Mouse (Mus musculus) liver, embryonic 14.5 days (tissue): ENCODE results near the gene Rmi1. TPM values are rescaled to one million over a fixed set of nuclear protein-coding genes. Genes with fewer than 3 reads are reported as not detected.

Experiments
- ATAC-seq: fragments of 200-750 bp; cut with Nextera tagmentation; 2 replicates; pipeline ENCODE4 v1.8.0; 2017; ENCODE audit warnings: moderate number of reproducible peaks, mild to moderate bottlenecking, moderate library complexity; ENCODE audit not compliant: insufficient read depth
- DNase-seq, 3 experiments: peaks; one replicate each; pipeline ENCODE4 v3.0.0-alpha.2; 2012 to 2013; ENCODE audit warnings: low read depth in 3 of 3, low spot score in 3 of 3
- H3K27ac ChIP-seq: fragments of 300-500 bp; sonication (generic); 2 replicates; pipeline ENCODE4 v1.5.1; 2014; ENCODE audit warnings: moderate library complexity, mild to moderate bottlenecking, control low read depth, inconsistent platforms
- H3K27me3 ChIP-seq: fragments of 300-500 bp; sonication (generic); 2 replicates; pipeline ENCODE4 v1.6.1; 2014; ENCODE audit warnings: mild to moderate bottlenecking, low read length, moderate library complexity; ENCODE audit not compliant: control insufficient read depth, insufficient read depth
- H3K36me3 ChIP-seq: fragments of 300-500 bp; sonication (generic); replicated peaks from 2 replicates; pipeline ENCODE4 v1.6.1; 2014; ENCODE audit warnings: low read depth; ENCODE audit not compliant: control insufficient read depth, insufficient read depth
- H3K4me1 ChIP-seq, 2 experiments: fragments of 200-500 bp in 1 of 2; fragments of 300-500 bp in 1 of 2; sonication (generic) in 1 of 2; replicated peaks; 2 replicates each; pipeline ENCODE4 v1.6.1; 2012 to 2014; ENCODE audit warnings: antibody characterized with exemption in 1 of 2, inconsistent platforms in 1 of 2, low read length in 1 of 2; ENCODE audit not compliant: control insufficient read depth in 2 of 2, insufficient read depth in 2 of 2
- H3K4me2 ChIP-seq: fragments of 300-500 bp; sonication (generic); 2 replicates; pipeline ENCODE4 v1.6.1; 2014; ENCODE audit warnings: low read depth, mild to moderate bottlenecking, control low read depth, moderate library complexity
- H3K4me3 ChIP-seq, 2 experiments: fragments of 200-500 bp in 1 of 2; fragments of 300-500 bp in 1 of 2; sonication (generic) in 1 of 2; 2 replicates each; pipeline ENCODE4 v1.5.1; 2012 to 2014; ENCODE audit warnings: low read depth in 2 of 2, low read length in 2 of 2, mild to moderate bottlenecking in 2 of 2, control low read depth in 1 of 2, inconsistent platforms in 1 of 2, moderate library complexity in 1 of 2; ENCODE audit not compliant: insufficient read depth in 1 of 2
- H3K9ac ChIP-seq: fragments of 300-500 bp; sonication (generic); replicated peaks from 2 replicates; pipeline ENCODE4 v1.6.1; 2014; ENCODE audit warnings: mild to moderate bottlenecking, control low read depth, moderate library complexity
- H3K9me3 ChIP-seq: fragments of 300-500 bp; sonication (generic); 2 replicates; pipeline ENCODE4 v1.6.1; 2016; ENCODE audit warnings: low read length, mixed read lengths; ENCODE audit not compliant: control insufficient read depth
- CTCF ChIP-seq: IDR thresholded peaks from 2 replicates; pipeline ENCODE4 v1.5.1; 2016; ENCODE audit warnings: antibody characterized with exemption, low read depth, control low read depth
- EP300 ChIP-seq: IDR thresholded peaks from 2 replicates; pipeline ENCODE4 v1.6.1; 2016; ENCODE audit warnings: antibody characterized with exemption, low read depth
- WGBS: fragments of 180-500 bp; shearing (Covaris S2); extraction: QIAGEN DNeasy Blood & Tissue Kit; methylation state at CpG from one replicate; pipeline ENCODE4 v1.1.7; 2014; ENCODE audit not compliant: insufficient replicate concordance; 5-methylcytosine and 5-hydroxymethylcytosine counted together
- polyA plus RNA-seq, 2 experiments: library from polyadenylated mRNA; depleted of rRNA in 1 of 2; stranded (reverse) in 1 of 2; unstranded in 1 of 2; fragments of >200 nt; fragmentation: Nextera tagmentation in 1 of 2; extraction: Ambion mirVana in 1 of 2; gene quantifications; 2 replicates each; pipeline versions ENCODE4 v1.2.1 to v1.2.3; 2012 to 2014

Rmi1 gene
- polyA plus RNA-seq, 2 experiments: 8.0 to 11.0 TPM

- TF ChIP-seq CTCF: no peak
- TF ChIP-seq EP300: no peak
- H3K9ac ChIP-seq: no peak overlapping the region
These were observed 13.3 kb downstream of the Rmi1 start for GRCm38 (mm10) chr13:58415374-58415773.

DNA sequence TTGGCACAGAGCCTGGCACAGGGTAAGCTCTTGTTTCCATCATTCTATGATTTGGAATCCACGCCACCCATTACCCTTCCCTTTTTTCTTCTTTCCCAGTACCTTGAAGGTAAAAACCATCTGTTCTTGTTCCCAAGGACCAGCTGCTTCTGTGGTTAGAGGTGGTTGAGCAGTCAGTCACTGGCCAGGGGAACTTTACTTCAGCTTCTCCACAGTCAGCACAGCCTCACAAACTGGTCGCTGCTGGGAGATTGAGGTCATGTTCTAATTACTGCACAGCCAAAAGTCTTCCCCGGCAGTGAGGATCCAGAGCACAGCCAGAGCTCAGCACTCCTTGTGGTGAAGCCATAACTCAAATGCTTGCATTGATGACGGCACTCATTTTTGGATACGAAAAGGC, 13.8 kb downstream of the Rmi1 start:
- WGBS: 75% methylated on average over 5 of the region's 5 CpGs
- no peaks in the 10 kb centered on the region for H3K36me3 ChIP-seq
- no peaks in the 10 kb centered on the region for H3K27me3 ChIP-seq
- H3K4me1 ChIP-seq: no peaks in the 10 kb centered on the region
- H3K9me3 ChIP-seq: no peaks in the 10 kb centered on the region; the same call in 1 of the 2 replicates
- H3K9ac ChIP-seq: no peak overlapping the region
- H3K27ac ChIP-seq: no peak overlapping the region
- TF ChIP-seq CTCF (no peak), EP300 (no peak)
- no peak overlapping the region for H3K4me2 ChIP-seq
- ATAC-seq (no peak), DNase-seq (no peak)
- no peak overlapping the region for H3K4me3 ChIP-seq

More at GRCm38 (mm10) chr13:58415374-58415773, 13.3 kb downstream of the Rmi1 start:
- DNase-seq (no peak), ATAC-seq (no peak)
- no peaks in the 10 kb centered on the region for H3K4me1 ChIP-seq
- no peak overlapping the region for H3K4me3 ChIP-seq
- 71% methylated on average over 6 of the region's 6 CpGs for WGBS
- no peaks in the 10 kb centered on the region for H3K27me3 ChIP-seq
- peaks cover under 1% of the 10 kb centered on the region; the same call in 1 of the 2 replicates for H3K36me3 ChIP-seq
- no peaks in the 10 kb centered on the region; the same call in 1 of the 2 replicates for H3K9me3 ChIP-seq
- no peak overlapping the region for H3K4me2 ChIP-seq
- H3K27ac ChIP-seq: no peak overlapping the region

DNA sequence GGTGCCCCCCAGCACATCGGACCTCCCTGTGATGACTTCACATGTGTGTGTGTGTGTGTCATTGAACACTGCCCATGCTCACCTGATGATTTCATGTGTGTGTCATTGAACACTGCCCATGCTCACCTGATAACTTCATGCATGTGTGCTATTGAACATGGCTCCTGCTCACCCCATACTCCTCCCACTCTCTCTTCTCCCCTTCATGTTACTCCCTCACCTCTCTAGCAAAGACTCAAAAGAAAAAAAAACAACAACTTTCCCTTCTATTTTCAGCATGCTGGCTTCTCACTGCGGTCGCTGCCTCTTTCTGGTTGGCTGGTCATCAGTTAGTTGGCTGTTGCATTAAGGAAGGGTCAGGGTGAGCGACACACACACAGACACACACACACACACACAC, 16.6 kb downstream of the Rmi1 start:
- Histone ChIP-seq H3K4me3 (no peak overlapping the region), H3K36me3 (no peaks in the 10 kb centered on the region), H3K4me2 (no peak overlapping the region), H3K4me1 (no peaks in the 10 kb centered on the region), H3K27ac (no peak overlapping the region), H3K9ac (no peak overlapping the region), H3K9me3 (no peaks in the 10 kb centered on the region), H3K27me3 (no peaks in the 10 kb centered on the region)
- 59% methylated on average over 4 of the region's 4 CpGs for WGBS
- ATAC-seq (no peak), DNase-seq (no peak)
- TF ChIP-seq EP300: no peak
- no peak for TF ChIP-seq CTCF

- no peak overlapping the region for H3K9ac ChIP-seq
- no peak for ATAC-seq
- no peak for TF ChIP-seq CTCF
- no peak for TF ChIP-seq EP300
- no peak overlapping the region for H3K27ac ChIP-seq
- no peak for DNase-seq
- H3K27me3 ChIP-seq: no peaks in the 10 kb centered on the region
- no peak overlapping the region for H3K4me2 ChIP-seq
- WGBS: 84% methylated on average over 1 of the region's 1 CpGs
- H3K36me3 ChIP-seq: no peaks in the 10 kb centered on the region
- no peak overlapping the region for H3K4me3 ChIP-seq
- no peaks in the 10 kb centered on the region for H3K4me1 ChIP-seq
- no peaks in the 10 kb centered on the region for H3K9me3 ChIP-seq
These were observed 17.2 kb downstream of the Rmi1 start for GRCm38 (mm10) chr13:58419266-58419665.

- TF ChIP-seq EP300 (no peak), CTCF (no peak)
- Histone ChIP-seq H3K4me1 (no peaks in the 10 kb centered on the region), H3K4me3 (no peak overlapping the region), H3K27ac (no peak overlapping the region), H3K9ac (no peak overlapping the region), H3K27me3 (no peaks in the 10 kb centered on the region), H3K4me2 (no peak overlapping the region), H3K36me3 (no peaks in the 10 kb centered on the region), H3K9me3 (no peaks in the 10 kb centered on the region)
- DNase-seq: no peak
- 44% methylated on average over 4 of the region's 4 CpGs for WGBS
- ATAC-seq: no peak
These were observed 19.0 kb downstream of the Rmi1 start for GRCm38 (mm10) chr13:58421026-58421425.
